Mouse (Mus musculus) MEL (cell line): Measurements from ENCODE around the gene Slc39a1.

Experiments used
- CTCF ChIP-seq, 3 experiments: IDR thresholded peaks in 2 of 3; conservative IDR thresholded peaks in 1 of 3; 2 replicates each; pipeline ENCODE4 v1.5.1; 2011 to 2012; ENCODE audit warnings: low read length in 3 of 3, low read depth in 2 of 3, mild to moderate bottlenecking in 2 of 3, improper control_type of control experiment in 1 of 3, inconsistent platforms in 1 of 3, mixed read lengths in 1 of 3, moderate library complexity in 1 of 3; ENCODE audit not compliant: control insufficient read depth in 1 of 3, insufficient read depth in 1 of 3, poor library complexity in 1 of 3, severe bottlenecking in 1 of 3
- EP300 ChIP-seq, 2 experiments: IDR thresholded peaks; 2 replicates each; pipeline ENCODE4 v1.6.1; 2011; ENCODE audit warnings: improper control_type of control experiment in 2 of 2, low read length in 2 of 2, low read depth in 1 of 2, mild to moderate bottlenecking in 1 of 2
- ETS1 ChIP-seq: IDR thresholded peaks from 2 replicates; pipeline ENCODE4 v1.6.1; 2012; ENCODE audit warnings: low read depth, mild to moderate bottlenecking, inconsistent platforms, low read length, improper control_type of control experiment, moderate library complexity
- HCFC1 ChIP-seq: IDR thresholded peaks from 2 replicates; pipeline ENCODE4 v1.6.1; 2012; ENCODE audit warnings: low read depth, mild to moderate bottlenecking, inconsistent platforms, low read length, improper control_type of control experiment, moderate library complexity
- KAT2A ChIP-seq: conservative IDR thresholded peaks from 2 replicates; pipeline ENCODE4 v1.6.1; 2012; ENCODE audit warnings: low read depth, low read length, improper control_type of control experiment, inconsistent platforms
- MAFK ChIP-seq: IDR thresholded peaks from 2 replicates; pipeline ENCODE4 v1.6.1; 2011; ENCODE audit warnings: low read depth, mild to moderate bottlenecking, low read length, improper control_type of control experiment, borderline replicate concordance
- NELFE ChIP-seq: IDR thresholded peaks from 2 replicates; pipeline ENCODE4 v1.6.1; 2011; ENCODE audit warnings: low read depth, low read length, improper control_type of control experiment
- POLR2A ChIP-seq, 2 experiments: IDR thresholded peaks; 2 replicates each; pipeline ENCODE4 v1.6.1; 2011 to 2012; ENCODE audit warnings: low read length in 2 of 2, mild to moderate bottlenecking in 2 of 2, control low read depth in 1 of 2, improper control_type of control experiment in 1 of 2, low read depth in 1 of 2, moderate library complexity in 1 of 2; ENCODE audit not compliant: control insufficient read depth in 1 of 2, insufficient read depth in 1 of 2, poor library complexity in 1 of 2
- RAD21 ChIP-seq: IDR thresholded peaks from 2 replicates; pipeline ENCODE4 v1.6.1; 2011; ENCODE audit warnings: mild to moderate bottlenecking, low read depth, low read length, improper control_type of control experiment
- UBTF ChIP-seq: IDR thresholded peaks from 2 replicates; pipeline ENCODE4 v1.6.1; 2012; ENCODE audit warnings: low read depth, mild to moderate bottlenecking, inconsistent platforms, low read length, improper control_type of control experiment, moderate library complexity, borderline replicate concordance; ENCODE audit not compliant: insufficient read depth
- USF1 ChIP-seq: IDR thresholded peaks from 2 replicates; pipeline ENCODE4 v1.6.1; 2014; ENCODE audit warnings: low read depth, mild to moderate bottlenecking, inconsistent platforms, low read length, improper control_type of control experiment, moderate library complexity
- USF2 ChIP-seq, 2 experiments: IDR thresholded peaks; 2 replicates each; pipeline ENCODE4 v1.6.1; 2011 to 2012; ENCODE audit warnings: improper control_type of control experiment in 2 of 2, low read length in 2 of 2, borderline replicate concordance in 1 of 2, inconsistent platforms in 1 of 2, low read depth in 1 of 2, mild to moderate bottlenecking in 1 of 2; ENCODE audit not compliant: insufficient read depth in 1 of 2
- ZC3H11A ChIP-seq: IDR thresholded peaks from 2 replicates; pipeline ENCODE4 v1.6.1; 2012; ENCODE audit warnings: low read depth, mild to moderate bottlenecking, inconsistent platforms, low read length, improper control_type of control experiment
- ZKSCAN1 ChIP-seq: IDR thresholded peaks from 2 replicates; pipeline ENCODE4 v1.6.1; 2012; ENCODE audit warnings: low read depth, mild to moderate bottlenecking, inconsistent platforms, low read length, improper control_type of control experiment, moderate library complexity

- TF ChIP-seq CTCF (IDR thresholded peaks at IDR 0.05 in 2 of 3, conservative IDR thresholded peaks at IDR 0.05 in 1 of 3; ENCODE audit: control insufficient read depth in 1 of 3, insufficient read depth in 1 of 3, low read depth in 2 of 3, low read length in 3 of 3, poor library complexity in 1 of 3, severe bottlenecking in 1 of 3), result no peak
- TF ChIP-seq ZKSCAN1, result no peak
- TF ChIP-seq POLR2A (IDR thresholded peaks at IDR 0.05; ENCODE audit: control insufficient read depth in 1 of 2, insufficient read depth in 1 of 2, low read depth in 1 of 2, low read length in 2 of 2, poor library complexity in 1 of 2), result no peak
- TF ChIP-seq ETS1, result no peak
- TF ChIP-seq MAFK, result no peak
- no peak for TF ChIP-seq KAT2A
- no peak for TF ChIP-seq UBTF
- TF ChIP-seq RAD21, result no peak
- no peak for TF ChIP-seq USF1
- TF ChIP-seq EP300 (IDR thresholded peaks at IDR 0.05; ENCODE audit: low read depth in 1 of 2, low read length in 2 of 2), result no peak
- no peak for TF ChIP-seq HCFC1
- TF ChIP-seq USF2 (IDR thresholded peaks at IDR 0.05; ENCODE audit: borderline replicate concordance in 1 of 2, insufficient read depth in 1 of 2, low read depth in 1 of 2, low read length in 2 of 2), result no peak
- TF ChIP-seq ZC3H11A, result no peak
- no peak for TF ChIP-seq NELFE
Measured at GRCm38 (mm10) chr3:90255784-90256353, 7.9 kb downstream of the Slc39a1 start.
